Mouse (Mus musculus) embryonic stem cell, embryonic (primary cell): Measurements from ENCODE around the gene 4933402D24Rik.

ENCODE experiments used
- CTCF ChIA-PET, 4 experiments: fragments of 300-600 bp in 2 of 4; fragments of 350-600 bp in 2 of 4; sonication (Branson Sonifier 250); formaldehyde crosslinking; loops; one replicate each; lab custom pipeline; 2022; ENCODE audit warnings: inconsistent platforms in 2 of 4; lab: Charles Lee
- POLR2A ChIA-PET, 4 experiments: fragments of 300-600 bp in 2 of 4; fragments of 350-600 bp in 2 of 4; sonication (Branson Sonifier 250); formaldehyde crosslinking; loops; one replicate each; lab custom pipeline; 2022; ENCODE audit warnings: antibody characterized with exemption in 4 of 4, inconsistent platforms in 1 of 4; lab: Charles Lee

Gene 4933402D24Rik

GRCm38 (mm10) chr1:63769167-63769566 is at the start of gene 4933402D24Rik:
Gene 4933402D24Rik, minus strand, starts transcription at chr1:63769267.
- ChIA-PET POLR2A (no interaction called here), CTCF (no interaction called here)

- ChIA-PET CTCF (no interaction called here), POLR2A (no interaction called here)
Observed at GRCm38 (mm10) chr1:63808584-63808983, 39.5 kb upstream of the 4933402D24Rik start.

DNA sequence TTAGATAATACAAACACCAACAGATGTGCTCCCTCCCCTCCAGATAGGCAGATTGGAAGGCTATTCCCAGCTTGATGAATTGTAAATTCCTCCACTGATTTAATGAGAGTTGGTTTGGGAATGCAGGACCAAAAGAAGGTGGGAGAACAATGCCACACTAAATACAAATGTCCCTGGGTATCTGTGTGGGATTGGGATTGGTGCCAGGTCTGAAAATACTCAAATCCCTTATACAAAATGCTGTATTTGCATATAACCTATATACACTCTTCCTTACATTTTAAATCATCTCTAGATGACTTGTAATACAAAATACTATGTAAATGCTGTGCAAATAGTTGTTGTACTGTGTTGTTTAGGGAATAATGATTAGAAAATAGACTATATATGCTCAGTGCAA is 36.0 kb upstream of the 4933402D24Rik start:
- POLR2A ChIA-PET: no interaction called here

GRCm38 (mm10) chr1:63794326-63794725 is 25.3 kb upstream of the 4933402D24Rik start:
- ChIA-PET POLR2A (no interaction called here), CTCF (no interaction called here)

More for the DNA sequence above, 36.0 kb upstream of the 4933402D24Rik start:
- CTCF ChIA-PET: no interaction called here

DNA sequence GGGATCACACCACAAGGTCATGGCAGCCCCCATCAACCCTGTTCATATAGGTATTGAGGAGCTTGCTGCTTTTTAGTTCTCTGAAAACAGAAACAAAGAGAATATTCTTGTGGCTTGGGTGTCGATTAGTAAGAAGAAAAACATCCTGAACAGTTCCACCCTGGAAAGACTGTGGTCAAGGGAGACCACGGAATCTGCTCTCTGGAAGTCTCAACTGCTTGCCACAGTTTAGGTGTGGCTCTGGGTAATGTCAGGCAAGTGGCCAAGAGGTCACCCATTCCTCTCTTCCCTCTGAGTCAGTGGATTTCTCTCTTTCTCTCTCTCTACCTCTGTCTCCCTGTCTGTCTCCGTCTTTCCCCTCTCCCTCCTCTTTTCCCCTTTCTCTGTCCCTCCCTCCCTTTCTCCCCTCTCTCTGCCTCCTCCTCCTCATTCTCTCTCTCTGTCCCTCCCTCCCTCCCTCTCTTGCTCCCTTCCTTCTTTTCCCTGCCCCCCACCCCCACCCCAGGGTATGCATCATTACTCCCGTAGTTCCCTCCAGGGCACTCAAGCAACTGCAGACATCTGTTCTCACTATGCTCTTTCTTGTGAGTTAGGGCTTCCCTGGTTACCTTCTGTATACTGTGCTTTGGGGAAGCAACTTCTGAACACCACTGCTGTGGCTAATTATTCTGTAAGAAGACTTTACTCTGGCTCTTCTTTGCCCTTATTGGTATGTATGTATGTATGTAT is 8.0 kb upstream of the 4933402D24Rik start:
- CTCF ChIA-PET: no interaction called here
- POLR2A ChIA-PET: no interaction called here

GRCm38 (mm10) chr1:63776396-63776795 is 7.3 kb upstream of the 4933402D24Rik start:
- CTCF ChIA-PET: no interaction called here
- POLR2A ChIA-PET: interaction anchor here in 1 of 4 experiments (0.5 kb wide), 1 partner anchor 1410 kb away, joined by 3 read pairs; the partner anchor contains the start of gene Idh1

GRCm38 (mm10) chr1:63770309-63770708 is 1.2 kb upstream of the 4933402D24Rik start:
- POLR2A ChIA-PET: no interaction called here
- CTCF ChIA-PET: no interaction called here

- POLR2A ChIA-PET: no interaction called here
- CTCF ChIA-PET: no interaction called here
Observed at GRCm38 (mm10) chr1:63768112-63768511, 955 bp downstream of the 4933402D24Rik start.

DNA sequence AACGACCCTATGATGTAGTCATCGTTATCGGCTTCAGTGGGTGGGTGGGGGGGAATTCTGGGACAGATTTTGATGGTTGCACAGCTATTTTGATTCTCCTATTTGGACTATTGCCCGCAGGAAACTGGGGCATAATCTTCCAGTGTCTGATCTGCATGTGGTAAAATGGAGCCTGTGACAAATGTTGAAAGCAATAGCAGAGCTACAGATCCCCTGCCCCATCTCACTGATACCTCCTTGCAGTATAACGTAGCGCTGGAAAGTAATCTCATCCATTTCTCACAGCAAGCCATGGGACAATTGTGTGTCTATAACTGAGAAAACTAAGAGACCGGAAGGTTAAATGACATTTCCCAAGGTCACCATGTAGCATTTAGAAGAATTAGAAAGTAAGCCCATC is 4.7 kb downstream of the 4933402D24Rik start:
- POLR2A ChIA-PET: no interaction called here
- CTCF ChIA-PET: no interaction called here

GRCm38 (mm10) chr1:63763881-63764386 is 5.1 kb downstream of the 4933402D24Rik start:
- POLR2A ChIA-PET: interaction anchor here in 1 of 4 experiments (0.6 kb wide), 1 partner anchor 248 kb away, joined by 3 read pairs; no protein-coding TSS in a partner anchor

DNA sequence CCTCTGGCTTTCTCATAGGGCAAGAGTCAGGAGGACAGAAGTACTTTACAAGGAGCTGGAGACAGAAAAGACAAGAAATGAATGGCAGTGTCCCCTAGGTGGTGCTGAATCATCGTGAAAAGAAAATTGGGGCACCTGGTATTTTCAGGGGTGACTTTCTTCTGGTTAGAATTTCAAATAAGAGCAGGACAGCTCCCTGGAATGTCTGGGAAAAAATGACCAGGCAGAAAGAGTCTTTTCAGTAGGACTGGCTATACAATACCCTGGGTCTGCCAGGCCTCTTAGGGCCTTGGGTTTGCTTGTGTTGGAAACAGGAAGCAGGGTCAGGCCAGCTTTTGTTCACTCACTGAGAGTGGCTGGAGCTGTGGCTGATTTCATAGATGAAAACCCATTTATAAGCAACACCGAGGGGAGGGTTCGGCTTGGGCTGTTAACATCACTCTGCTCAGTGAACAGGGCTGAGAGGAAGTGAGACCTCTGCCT is 5.8 kb downstream of the 4933402D24Rik start:
- POLR2A ChIA-PET: interaction anchor here in 2 of 4 experiments (0.6 to 1.1 kb wide), 2 partner anchors 249 to 359 kb away, joined by 3 to 4 read pairs; partner anchors contain the start of gene Klf7 (in 1 of the 2)
- CTCF ChIA-PET: interaction anchor here in 3 of 4 experiments (0.6 to 1.0 kb wide), 3 partner anchors 683 to 924 kb away, joined by 3 read pairs; no protein-coding TSS in a partner anchor

More at GRCm38 (mm10) chr1:63763881-63764386, 5.1 kb downstream of the 4933402D24Rik start:
- CTCF ChIA-PET: interaction anchor here in 1 of 4 experiments (0.8 kb wide), 1 partner anchor 682 kb away, joined by 3 read pairs; no protein-coding TSS in a partner anchor

- ChIA-PET CTCF (interaction anchor here in 1 of 4 experiments (0.5 kb wide), 1 partner anchor 680 kb away, joined by 6 read pairs; no protein-coding TSS in a partner anchor), POLR2A (interaction anchor here in 2 of 4 experiments (0.5 to 3.4 kb wide), 6 partner anchors 10 to 776 kb away, joined by 3 to 15 read pairs (median 6); partner anchors contain the start of genes Creb1 (in 1 of the 2), Fastkd2 (in 1 of the 2), Klf7 (in 1 of the 2) and Mdh1b (in 1 of the 2))
Observed at GRCm38 (mm10) chr1:63756005-63756404, 13.1 kb downstream of the 4933402D24Rik start.

DNA sequence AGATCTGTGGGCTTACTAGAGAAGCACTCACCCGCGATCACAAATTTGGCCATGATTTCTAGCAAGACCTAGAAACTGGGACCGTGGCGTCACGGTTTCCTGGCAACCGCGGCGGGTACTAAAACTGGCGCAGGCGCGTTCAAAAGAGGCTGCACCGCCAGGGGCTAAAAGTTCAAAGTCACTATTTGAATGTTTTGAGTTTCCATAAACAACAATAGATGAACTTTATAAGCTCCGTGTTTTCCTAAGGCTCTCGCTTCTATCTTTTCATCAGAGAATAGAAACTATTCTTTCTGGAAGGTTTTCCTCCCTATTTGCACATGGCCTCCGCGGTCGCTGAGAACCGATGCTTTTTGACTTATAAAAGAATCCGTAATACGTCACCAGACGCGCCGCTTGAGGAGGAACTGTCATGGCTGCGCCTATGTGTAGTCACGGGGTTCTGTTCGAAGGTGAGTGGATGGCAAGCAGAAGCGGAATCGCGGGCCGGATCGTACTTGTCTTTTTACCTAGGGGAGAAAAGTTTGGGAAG is 38.8 kb downstream of the 4933402D24Rik start, which contains the start of the genes Mdh1b and Fastkd2:
TSS of gene Mdh1b (minus strand) at position 79 of the 532 bp plus-strand sequence.
TSS of gene Fastkd2 (plus strand) at position 375 of the 532 bp plus-strand sequence.
- ChIA-PET POLR2A (interaction anchor here in 1 of 4 experiments (1.2 to 1.8 kb wide), 5 partner anchors 9 to 802 kb away, joined by 3 to 12 read pairs (median 5); partner anchors contain the start of gene Creb1), CTCF (no interaction called here)

GRCm38 (mm10) chr1:63729796-63730195 is 39.3 kb downstream of the 4933402D24Rik start:
- POLR2A ChIA-PET: interaction anchor here in 1 of 4 experiments (1.2 to 1.8 kb wide), 5 partner anchors 9 to 803 kb away, joined by 3 to 12 read pairs (median 5); partner anchors contain the start of gene Creb1
- CTCF ChIA-PET: no interaction called here

DNA sequence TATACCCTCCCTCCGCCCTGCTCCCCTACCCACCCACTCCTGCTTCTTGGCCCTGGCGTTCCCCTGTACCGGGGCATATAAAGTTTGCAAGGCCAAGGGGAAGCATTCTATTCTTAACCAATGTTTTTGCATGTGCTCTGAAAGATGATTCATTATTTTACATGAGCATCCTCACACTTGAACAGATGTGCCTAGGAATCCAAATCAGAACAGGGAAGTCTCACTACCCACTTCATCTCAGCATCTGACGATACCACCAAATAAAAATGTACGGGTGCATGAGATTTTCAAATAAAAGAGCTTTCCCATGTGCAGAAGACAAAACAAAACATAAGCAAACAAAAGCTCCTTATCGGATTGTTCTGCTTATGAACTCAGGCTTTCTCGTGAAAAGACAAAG is 48.9 kb downstream of the 4933402D24Rik start:
- ChIA-PET POLR2A (no interaction called here), CTCF (no interaction called here)

GRCm38 (mm10) chr1:63708876-63709275 is 60.2 kb downstream of the 4933402D24Rik start:
- CTCF ChIA-PET: no interaction called here
- POLR2A ChIA-PET: no interaction called here

- ChIA-PET CTCF (interaction anchor here in 1 of 4 experiments (0.6 kb wide), 1 partner anchor 37 kb away, joined by 3 read pairs; no protein-coding TSS in a partner anchor), POLR2A (interaction anchor here in 2 of 4 experiments (0.5 to 1.4 kb wide), 5 partner anchors 16 to 1603 kb away, joined by 3 to 14 read pairs (median 3); no protein-coding TSS in a partner anchor)
Observed at GRCm38 (mm10) chr1:63705733-63706132, 63.3 kb downstream of the 4933402D24Rik start.
